Mouse (Mus musculus): Measurements from ENCODE around the gene Sowaha. TPM values are rescaled to one million over a fixed set of nuclear protein-coding genes. Genes with fewer than 3 reads are reported as not detected.

Sowaha gene
- polyA plus RNA-seq, 2 experiments = 0.16 to 0.30 TPM

- WGBS = 31% methylated on average over 5 of the region's 5 CpGs
- Histone ChIP-seq H3K27me3 (ENCODE audit: control insufficient read depth, insufficient read depth, low read length) (peaks cover 47% of the 10 kb centered on the region), H3K36me3 (ENCODE audit: control insufficient read depth, insufficient read depth, low read length) (peaks cover 8% of the 10 kb centered on the region; the same call in 1 of the 2 replicates), H3K9ac (ENCODE audit: low read depth, low read length, severe bottlenecking) (no peak overlapping the region), H3K27ac (replicated peaks; ENCODE audit: low read depth, low read length) (no peak overlapping the region), H3K4me3 (replicated peaks; ENCODE audit: low read length) (no peak overlapping the region), H3K9me3 (ENCODE audit: control insufficient read depth, low read length) (no peaks in the 10 kb centered on the region), H3K4me1 (ENCODE audit: control insufficient read depth, insufficient read depth, low read length) (peaks cover 17% of the 10 kb centered on the region), H3K4me2 (replicated peaks; ENCODE audit: low read depth, low read length, severe bottlenecking) (no peak overlapping the region)
- ATAC-seq (ENCODE audit: low FRiP score, low read depth) (no peak), DNase-seq (ENCODE audit: low spot score) (no peak)
- TF ChIP-seq POLR2A (IDR thresholded peaks at IDR 0.05; ENCODE audit: borderline replicate concordance, extremely low read depth, insufficient read depth, insufficient read length) = no peak
Measured at GRCm38 (mm10) chr11:53461727-53462126, 18.3 kb downstream of the Sowaha start.

- no peak for DNase-seq (ENCODE audit: low spot score)
Measured at GRCm38 (mm10) chr11:53460192-53460591, 19.9 kb downstream of the Sowaha start.

GRCm38 (mm10) chr11:53458996-53459395 is 21.1 kb downstream of the Sowaha start:
- Histone ChIP-seq H3K27me3 (ENCODE audit: control insufficient read depth, insufficient read depth, low read length) (peaks cover 21% of the 10 kb centered on the region), H3K4me3 (replicated peaks; ENCODE audit: low read length) (no peak overlapping the region), H3K9me3 (ENCODE audit: control insufficient read depth, low read length) (no peaks in the 10 kb centered on the region), H3K9ac (ENCODE audit: low read depth, low read length, severe bottlenecking) (no peak overlapping the region), H3K4me1 (ENCODE audit: control insufficient read depth, insufficient read depth, low read length) (peaks cover 12% of the 10 kb centered on the region), H3K36me3 (ENCODE audit: control insufficient read depth, insufficient read depth, low read length) (no peaks in the 10 kb centered on the region), H3K27ac (replicated peaks; ENCODE audit: low read depth, low read length) (no peak overlapping the region), H3K4me2 (replicated peaks; ENCODE audit: low read depth, low read length, severe bottlenecking) (no peak overlapping the region)
- TF ChIP-seq POLR2A (IDR thresholded peaks at IDR 0.05; ENCODE audit: borderline replicate concordance, extremely low read depth, insufficient read depth, insufficient read length) = no peak
- DNase-seq (ENCODE audit: low spot score) (no peak), ATAC-seq (ENCODE audit: low FRiP score, low read depth) (no peak)
- WGBS = 64% methylated on average over 3 of the region's 3 CpGs

More at GRCm38 (mm10) chr11:53460192-53460591, 19.9 kb downstream of the Sowaha start:
- Histone ChIP-seq H3K27me3 (ENCODE audit: control insufficient read depth, insufficient read depth, low read length) (peaks cover 33% of the 10 kb centered on the region), H3K9ac (ENCODE audit: low read depth, low read length, severe bottlenecking) (no peak overlapping the region), H3K27ac (replicated peaks; ENCODE audit: low read depth, low read length) (no peak overlapping the region), H3K4me3 (replicated peaks; ENCODE audit: low read length) (no peak overlapping the region), H3K4me2 (replicated peaks; ENCODE audit: low read depth, low read length, severe bottlenecking) (no peak overlapping the region), H3K4me1 (ENCODE audit: control insufficient read depth, insufficient read depth, low read length) (peaks cover 12% of the 10 kb centered on the region), H3K9me3 (ENCODE audit: control insufficient read depth, low read length) (no peaks in the 10 kb centered on the region), H3K36me3 (ENCODE audit: control insufficient read depth, insufficient read depth, low read length) (peaks cover 8% of the 10 kb centered on the region; the same call in 1 of the 2 replicates)
- no peak for TF ChIP-seq POLR2A (IDR thresholded peaks at IDR 0.05; ENCODE audit: borderline replicate concordance, extremely low read depth, insufficient read depth, insufficient read length)
- WGBS = 83% methylated on average over 3 of the region's 3 CpGs
- no peak for ATAC-seq (ENCODE audit: low FRiP score, low read depth)

GRCm38 (mm10) chr11:53457372-53457954 is 22.6 kb downstream of the Sowaha start:
- Histone ChIP-seq H3K36me3 (ENCODE audit: control insufficient read depth, insufficient read depth, low read length) (no peaks in the 10 kb centered on the region), H3K9me3 (ENCODE audit: control insufficient read depth, low read length) (no peaks in the 10 kb centered on the region), H3K4me1 (ENCODE audit: control insufficient read depth, insufficient read depth, low read length) (peaks cover 7% of the 10 kb centered on the region; the same call in 1 of the 2 replicates), H3K4me3 (replicated peaks; ENCODE audit: low read length) (peak overlapping the region; percentile 51), H3K4me2 (replicated peaks; ENCODE audit: low read depth, low read length, severe bottlenecking) (peak overlapping the region; percentile 87), H3K27ac (replicated peaks; ENCODE audit: low read depth, low read length) (no peak overlapping the region), H3K27me3 (ENCODE audit: control insufficient read depth, insufficient read depth, low read length) (peaks cover 6% of the 10 kb centered on the region), H3K9ac (ENCODE audit: low read depth, low read length, severe bottlenecking) (peak overlapping the region; percentile 68)
- 7% methylated on average over 23 of the region's 29 CpGs for WGBS
- DNase-seq (ENCODE audit: low spot score) (no peak), ATAC-seq (ENCODE audit: low FRiP score, low read depth) (no peak; the same call in 1 of the 2 replicates)
- no peak for TF ChIP-seq POLR2A (IDR thresholded peaks at IDR 0.05; ENCODE audit: borderline replicate concordance, extremely low read depth, insufficient read depth, insufficient read length)

DNA sequence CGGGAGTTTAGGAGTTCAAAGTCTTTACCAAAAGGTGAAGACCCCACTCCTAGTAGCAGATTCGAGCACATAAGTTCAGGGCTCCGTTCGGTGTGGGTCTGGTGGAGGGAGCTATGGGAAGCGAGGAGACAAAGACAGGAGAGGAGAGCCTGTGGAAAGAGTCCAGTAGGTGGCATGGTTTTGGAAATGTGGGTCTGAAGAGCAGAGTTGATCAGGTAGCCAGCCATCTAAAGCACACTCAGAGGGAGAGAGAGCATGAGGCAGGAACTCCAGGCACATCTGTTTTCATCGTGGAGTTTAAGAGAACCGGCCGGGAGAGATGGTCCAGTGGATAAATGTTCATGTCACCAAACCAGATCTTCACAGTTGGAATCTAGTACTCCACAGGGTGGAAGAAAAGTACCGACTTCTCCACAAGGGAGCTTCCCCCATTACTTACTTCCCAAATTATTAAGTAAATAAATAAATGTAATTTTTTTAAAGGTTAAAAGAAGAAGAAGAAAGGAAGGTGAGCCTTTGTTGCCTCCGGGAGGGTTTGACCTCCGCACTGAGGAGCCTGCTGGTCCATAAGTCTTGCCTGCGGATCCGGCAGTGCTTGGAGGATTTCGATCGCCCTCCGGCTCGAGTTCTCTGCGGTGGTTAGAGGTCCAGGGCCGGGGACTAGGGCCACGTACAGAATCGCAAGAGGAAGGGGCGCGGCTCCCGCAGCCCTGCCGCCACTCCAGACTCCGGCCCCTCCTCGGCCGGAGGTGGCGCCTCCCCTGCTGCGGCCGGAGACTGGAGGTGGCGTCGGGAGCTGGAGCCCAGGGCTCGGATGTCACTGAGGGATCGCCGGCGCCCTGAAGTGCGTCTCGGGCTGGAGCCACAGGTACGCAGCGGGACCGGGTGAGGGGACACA is 23.4 kb downstream of the Sowaha start, which contains the start of the genes Gm10447 and Shroom1:
TSS of gene Gm10447 (minus strand) at position 637 of the 898 bp plus-strand sequence.
TSS of gene Shroom1 (plus strand) at position 732 of the 898 bp plus-strand sequence.
- H3K4me1 ChIP-seq (ENCODE audit: control insufficient read depth, insufficient read depth, low read length) = peaks cover 7% of the 10 kb centered on the region; the same call in 1 of the 2 replicates
- no peaks in the 10 kb centered on the region for H3K9me3 ChIP-seq (ENCODE audit: control insufficient read depth, low read length)
- peak; percentile 56; the same call in 1 of the 2 replicates for TF ChIP-seq POLR2A (IDR thresholded peaks at IDR 0.05; ENCODE audit: borderline replicate concordance, extremely low read depth, insufficient read depth, insufficient read length)
- no peaks in the 10 kb centered on the region for H3K27me3 ChIP-seq (ENCODE audit: control insufficient read depth, insufficient read depth, low read length)
- H3K36me3 ChIP-seq (ENCODE audit: control insufficient read depth, insufficient read depth, low read length) = no peaks in the 10 kb centered on the region
- peak within 1 kb of the TSS; percentile 68 for H3K9ac ChIP-seq (ENCODE audit: low read depth, low read length, severe bottlenecking)
- H3K4me2 ChIP-seq (replicated peaks; ENCODE audit: low read depth, low read length, severe bottlenecking) = peak within 1 kb of the TSS; percentile 87
- 2% methylated on average over 32 of the region's 42 CpGs for WGBS
- peak; percentile 92 for ATAC-seq (ENCODE audit: low FRiP score, low read depth)
- DNase-seq (ENCODE audit: low spot score) = peak; percentile 61
- peak within 1 kb of the TSS; percentile 51 for H3K4me3 ChIP-seq (replicated peaks; ENCODE audit: low read length)
- no peak within 1 kb of the TSS; the same call in 1 of the 2 replicates for H3K27ac ChIP-seq (replicated peaks; ENCODE audit: low read depth, low read length)
